ENCODE assay signal across 1 mouse cellular context in the genomic region with DNA sequence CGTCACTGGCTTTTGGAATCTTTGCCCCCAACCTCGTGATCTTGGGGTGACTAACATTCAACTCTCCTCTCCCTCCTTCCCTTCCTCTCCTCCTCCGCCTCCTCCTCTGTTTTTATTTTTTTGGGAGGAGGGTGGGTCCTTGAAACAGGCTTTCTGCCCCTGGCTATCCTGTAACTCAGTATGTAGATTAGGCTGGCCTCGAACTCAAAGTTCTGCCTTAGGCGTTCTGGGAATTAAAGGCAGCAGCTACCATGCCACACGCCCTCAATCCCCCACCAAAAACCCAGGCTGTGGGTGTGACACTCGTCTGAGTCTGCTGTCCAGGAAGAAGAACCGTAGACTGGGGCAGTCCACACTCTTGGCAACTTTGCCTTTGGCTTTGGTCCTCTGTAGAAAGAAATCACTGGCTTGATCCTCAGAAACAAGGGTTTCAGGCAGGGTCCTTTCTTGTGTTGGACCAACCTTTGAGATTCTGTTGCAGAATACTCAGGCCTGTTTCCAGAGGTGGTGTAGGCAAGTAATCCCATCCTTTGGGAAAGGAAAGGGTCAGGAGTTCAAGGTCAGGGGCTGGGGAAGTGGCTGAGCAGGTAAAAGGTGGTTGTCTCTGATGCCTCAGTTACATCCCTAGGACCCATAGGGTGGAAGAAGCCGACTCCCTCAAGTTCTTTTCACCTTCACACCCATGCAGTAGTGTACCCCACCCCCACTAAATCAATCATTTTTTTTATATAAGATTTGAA.
TF ChIP-seq lines count a peak whose summit lies in the region.

No protein-coding gene starts in this region.

TF ChIP-seq in CH12.LX, 34 proteins besides CTCF, POLR2A, EP300 and RAD21:
- TF ChIP-seq MAFK (IDR thresholded peaks at IDR 0.05; ENCODE audit: insufficient replicate concordance, low read length) (no peak), MYC (IDR thresholded peaks at IDR 0.05; ENCODE audit: low read depth, low read length) (peak; percentile 25; the same call in 1 of the 2 replicates), ETS1 (conservative IDR thresholded peaks at IDR 0.05; ENCODE audit: low read depth, low read length) (no peak)
